Mouse (Mus musculus) intestine, embryonic 14.5 days (tissue): ENCODE results near the gene Sgk2. TPM values are rescaled to one million over a fixed set of nuclear protein-coding genes. Genes with fewer than 3 reads are reported as not detected.

Experiments
- ATAC-seq: fragments of 200-750 bp; cut with Nextera tagmentation; replicated peaks from 2 replicates; pipeline ENCODE4 v1.8.0; 2017; ENCODE audit warnings: low read depth, moderate number of reproducible peaks, moderate TSS enrichment, moderate library complexity; ENCODE audit not compliant: low FRiP score, low TSS enrichment
- DNase-seq: peaks from one replicate; pipeline ENCODE4 v3.0.0-alpha.2; 2018; ENCODE audit warnings: low spot score
- H3K27ac ChIP-seq: fragments of 300-500 bp; sonication (generic); 2 replicates; pipeline ENCODE4 v1.5.1; 2014; ENCODE audit warnings: low read depth, mild to moderate bottlenecking, control low read depth
- H3K27me3 ChIP-seq: fragments of 300-500 bp; sonication (generic); replicated peaks from 2 replicates; pipeline ENCODE4 v1.6.1; 2014; ENCODE audit warnings: low read length, control low read depth; ENCODE audit not compliant: control insufficient read depth, insufficient read depth
- H3K36me3 ChIP-seq: fragments of 300-500 bp; sonication (generic); 2 replicates; pipeline ENCODE4 v1.6.1; 2014; ENCODE audit warnings: low read length, control low read depth; ENCODE audit not compliant: control insufficient read depth, insufficient read depth
- H3K4me1 ChIP-seq: fragments of 300-500 bp; sonication (generic); replicated peaks from 2 replicates; pipeline ENCODE4 v1.6.1; 2014; ENCODE audit warnings: low read length, control low read depth, mixed read lengths; ENCODE audit not compliant: control insufficient read depth, insufficient read depth
- H3K4me2 ChIP-seq: fragments of 300-500 bp; sonication (generic); 2 replicates; pipeline ENCODE4 v1.6.1; 2014; ENCODE audit warnings: low read length
- H3K4me3 ChIP-seq: fragments of 300-500 bp; sonication (generic); 2 replicates; pipeline ENCODE4 v1.5.1; 2014; ENCODE audit warnings: low read depth, low read length, control low read depth, mixed read lengths
- H3K9ac ChIP-seq: fragments of 300-500 bp; sonication (generic); 2 replicates; pipeline ENCODE4 v1.6.1; 2014; ENCODE audit warnings: mild to moderate bottlenecking, low read length
- H3K9me3 ChIP-seq: fragments of 300-500 bp; sonication (generic); 2 replicates; pipeline ENCODE4 v1.6.1; 2016; ENCODE audit warnings: low read length, control low read depth; ENCODE audit not compliant: control insufficient read depth
- WGBS: fragments of 180-500 bp; shearing (Covaris S2); extraction: QIAGEN DNeasy Blood & Tissue Kit; methylation state at CpG from one replicate; pipeline ENCODE4 v1.1.7; 2014; 5-methylcytosine and 5-hydroxymethylcytosine counted together
- polyA plus RNA-seq: library from polyadenylated mRNA; unstranded; fragments of >200 nt; fragmentation: Nextera tagmentation; extraction: Ambion mirVana; gene quantifications from 2 replicates; pipeline ENCODE4 v1.2.1, GENCODE M21; 2014

Sgk2 gene
- 0.26 and 0.30 TPM in 2 replicates for polyA plus RNA-seq

DNA sequence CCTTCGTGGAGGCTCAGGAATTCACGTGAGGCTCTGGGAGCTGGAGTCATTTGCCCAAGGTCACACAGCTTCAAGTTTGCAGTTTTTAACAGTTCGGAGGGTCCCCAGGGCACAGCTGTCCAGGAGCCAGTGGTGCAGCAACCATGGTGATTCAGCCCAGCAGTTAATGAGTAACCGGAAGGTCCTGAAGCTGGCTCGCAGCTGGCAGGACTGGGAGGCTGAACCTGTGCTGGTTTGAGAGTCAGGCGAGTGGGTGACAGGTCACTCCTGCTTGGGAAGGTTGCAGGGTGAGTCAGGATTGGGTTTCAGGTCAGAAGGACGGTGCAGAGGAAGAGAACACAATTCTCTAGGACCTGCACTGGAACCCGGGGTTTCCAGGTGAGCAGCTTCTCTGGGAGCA is at the start of gene Sgk2:
Sgk2 (plus strand) TSS at position 113 of the 400 bp plus-strand sequence.
- Histone ChIP-seq H3K4me1 (no peaks in the 10 kb centered on the region; the same call in 1 of the 2 replicates), H3K9ac (no peak within 1 kb of the TSS), H3K9me3 (no peaks in the 10 kb centered on the region), H3K36me3 (no peaks in the 10 kb centered on the region), H3K27ac (no peak within 1 kb of the TSS), H3K27me3 (no peaks in the 10 kb centered on the region), H3K4me3 (no peak within 1 kb of the TSS), H3K4me2 (no peak within 1 kb of the TSS)
- DNase-seq (no peak), ATAC-seq (peak; percentile 86)
- 53% methylated on average over 8 of the region's 8 CpGs for WGBS

GRCm38 (mm10) chr2:162939562-162939961 is 47.6 kb upstream of the Sgk2 start:
- DNase-seq (no peak), ATAC-seq (no peak)
- H3K9me3 ChIP-seq, result no peaks in the 10 kb centered on the region
- H3K9ac ChIP-seq, result no peak overlapping the region
- peaks cover 63% of the 10 kb centered on the region for H3K36me3 ChIP-seq
- H3K27me3 ChIP-seq, result peaks cover 19% of the 10 kb centered on the region
- H3K4me3 ChIP-seq, result no peak overlapping the region
- H3K4me1 ChIP-seq, result no peaks in the 10 kb centered on the region; the same call in 1 of the 2 replicates
- H3K27ac ChIP-seq, result no peak overlapping the region
- 78% methylated on average over 1 of the region's 1 CpGs for WGBS
- H3K4me2 ChIP-seq, result no peak overlapping the region

GRCm38 (mm10) chr2:162943148-162943846 is 43.8 kb upstream of the Sgk2 start, which contains the start of gene L3mbtl1:
L3mbtl1 (plus strand) TSS chr2:162943472.
- peak within 1 kb of the TSS; percentile 99 for H3K4me2 ChIP-seq
- ATAC-seq (peak; percentile 42; the same call in 1 of the 2 replicates), DNase-seq (peak; percentile 72)
- peak within 1 kb of the TSS; percentile 53 for H3K4me3 ChIP-seq
- no peaks in the 10 kb centered on the region for H3K9me3 ChIP-seq
- under 1% methylated on average over 40 of the region's 40 CpGs for WGBS
- H3K36me3 ChIP-seq, result peaks cover 27% of the 10 kb centered on the region
- no peaks in the 10 kb centered on the region; the same call in 1 of the 2 replicates for H3K4me1 ChIP-seq
- H3K9ac ChIP-seq, result peak within 1 kb of the TSS; percentile 47
- no peak within 1 kb of the TSS for H3K27ac ChIP-seq
- peaks cover 19% of the 10 kb centered on the region for H3K27me3 ChIP-seq

GRCm38 (mm10) chr2:162943931-162944330 is 43.2 kb upstream of the Sgk2 start:
- Histone ChIP-seq H3K27me3 (peaks cover 19% of the 10 kb centered on the region), H3K36me3 (peaks cover 21% of the 10 kb centered on the region), H3K9ac (no peak overlapping the region), H3K9me3 (no peaks in the 10 kb centered on the region), H3K27ac (no peak overlapping the region), H3K4me3 (peak overlapping the region; percentile 53), H3K4me2 (peak overlapping the region; percentile 99), H3K4me1 (no peaks in the 10 kb centered on the region; the same call in 1 of the 2 replicates)
- ATAC-seq (no peak), DNase-seq (no peak)
- WGBS, result 4% methylated on average over 11 of the region's 11 CpGs

- no peak overlapping the region for H3K4me2 ChIP-seq
- H3K4me1 ChIP-seq, result no peaks in the 10 kb centered on the region; the same call in 1 of the 2 replicates
- H3K4me3 ChIP-seq, result no peak overlapping the region
- DNase-seq (no peak), ATAC-seq (no peak)
- no peak overlapping the region for H3K9ac ChIP-seq
- WGBS, result 83% methylated on average over 5 of the region's 5 CpGs
- peaks cover 16% of the 10 kb centered on the region for H3K27me3 ChIP-seq
- H3K9me3 ChIP-seq, result no peaks in the 10 kb centered on the region
- H3K27ac ChIP-seq, result no peak overlapping the region
- H3K36me3 ChIP-seq, result no peaks in the 10 kb centered on the region
These were observed 40.2 kb upstream of the Sgk2 start for GRCm38 (mm10) chr2:162946964-162947363.

GRCm38 (mm10) chr2:162947736-162948135 is 39.4 kb upstream of the Sgk2 start:
- Histone ChIP-seq H3K4me2 (peak overlapping the region; percentile 12), H3K27me3 (peaks cover 13% of the 10 kb centered on the region), H3K9me3 (no peaks in the 10 kb centered on the region), H3K36me3 (no peaks in the 10 kb centered on the region), H3K9ac (no peak overlapping the region), H3K4me1 (no peaks in the 10 kb centered on the region; the same call in 1 of the 2 replicates), H3K27ac (no peak overlapping the region), H3K4me3 (no peak overlapping the region)
- no peak for DNase-seq
- ATAC-seq, result peak; percentile 51; the same call in 1 of the 2 replicates
- WGBS, result 39% methylated on average over 15 of the region's 15 CpGs

DNA sequence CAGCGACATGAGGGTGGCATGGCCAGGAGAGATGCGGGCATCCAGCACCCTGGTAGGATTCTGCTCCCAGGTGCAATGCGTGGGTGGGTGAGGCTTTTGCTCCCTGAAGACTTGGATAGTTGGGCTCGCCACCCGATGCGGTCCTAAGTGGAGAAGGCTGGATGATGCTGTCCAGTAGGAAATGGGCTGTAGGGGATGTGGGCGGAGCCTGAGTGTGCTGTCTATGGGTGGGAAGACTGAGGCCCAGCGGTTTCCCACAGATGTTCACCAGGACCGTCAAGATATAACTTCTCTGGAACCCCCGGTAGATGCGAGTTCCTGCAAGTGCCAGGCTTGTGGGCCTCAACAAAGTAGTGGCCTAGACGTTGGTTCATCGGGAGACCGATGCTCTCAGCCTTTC is 38.9 kb upstream of the Sgk2 start:
- no peak for ATAC-seq
- Histone ChIP-seq H3K36me3 (no peaks in the 10 kb centered on the region), H3K9ac (no peak overlapping the region), H3K27ac (no peak overlapping the region), H3K4me2 (peak overlapping the region; percentile 12), H3K4me1 (no peaks in the 10 kb centered on the region; the same call in 1 of the 2 replicates), H3K4me3 (no peak overlapping the region), H3K9me3 (no peaks in the 10 kb centered on the region), H3K27me3 (peaks cover 13% of the 10 kb centered on the region)
- 59% methylated on average over 14 of the region's 14 CpGs for WGBS
- DNase-seq, result no peak

DNA sequence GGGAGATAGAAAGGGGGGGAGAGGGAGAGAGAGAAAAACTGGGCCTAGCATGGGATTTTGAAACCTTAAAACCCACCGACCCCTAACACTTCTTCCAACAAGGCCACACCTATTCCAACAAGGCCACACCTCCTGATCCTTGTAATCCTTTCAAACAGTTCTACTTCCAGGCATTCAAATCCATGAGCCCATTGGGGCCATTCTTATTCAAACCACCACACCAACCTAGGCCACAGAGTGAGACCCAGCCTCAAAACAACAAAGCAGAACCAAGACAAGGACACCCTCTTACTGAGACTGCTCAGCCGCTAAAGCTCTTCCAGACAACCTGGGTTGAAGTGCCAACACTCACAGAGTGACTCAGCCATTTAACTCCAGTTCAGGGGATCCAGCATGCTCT is 36.4 kb upstream of the Sgk2 start:
- no peak overlapping the region for H3K27ac ChIP-seq
- H3K27me3 ChIP-seq, result no peaks in the 10 kb centered on the region
- no peak overlapping the region for H3K4me3 ChIP-seq
- no peaks in the 10 kb centered on the region for H3K4me1 ChIP-seq
- no peaks in the 10 kb centered on the region for H3K9me3 ChIP-seq
- H3K36me3 ChIP-seq, result no peaks in the 10 kb centered on the region
- no peak overlapping the region for H3K9ac ChIP-seq
- WGBS, result 90% methylated on average over 2 of the region's 2 CpGs
- ATAC-seq (no peak), DNase-seq (no peak)
- no peak overlapping the region for H3K4me2 ChIP-seq

GRCm38 (mm10) chr2:162956843-162957242 is 30.3 kb upstream of the Sgk2 start:
- DNase-seq, result no peak
- no peaks in the 10 kb centered on the region for H3K9me3 ChIP-seq
- ATAC-seq, result no peak
- H3K27ac ChIP-seq, result no peak overlapping the region
- no peak overlapping the region for H3K4me2 ChIP-seq
- H3K36me3 ChIP-seq, result no peaks in the 10 kb centered on the region
- H3K4me3 ChIP-seq, result no peak overlapping the region
- no peaks in the 10 kb centered on the region for H3K4me1 ChIP-seq
- no peak overlapping the region for H3K9ac ChIP-seq
- WGBS, result 93% methylated on average over 2 of the region's 2 CpGs
- H3K27me3 ChIP-seq, result no peaks in the 10 kb centered on the region
